Mouse (Mus musculus) liver, adult 2 months (tissue): ENCODE measurements around the gene Micu2. TPM values are rescaled to one million over a fixed set of nuclear protein-coding genes. Genes with fewer than 3 reads are reported as not detected.

ENCODE experiments used
- DNase-seq: peaks from one replicate; pipeline ENCODE4 v3.0.0-alpha.2; 2011; ENCODE audit warnings: low read depth, low spot score; ENCODE audit errors: extremely low read depth
- H3K27ac ChIP-seq: fragments of 200-500 bp; replicated peaks from 2 replicates; pipeline ENCODE4 v1.5.1; 2012; ENCODE audit warnings: low read depth, mild to moderate bottlenecking, control low read depth, inconsistent platforms, low read length; ENCODE audit not compliant: insufficient read depth
- H3K27me3 ChIP-seq: fragments of 200-500 bp; 2 replicates; pipeline ENCODE4 v1.6.1; 2012; ENCODE audit warnings: mild to moderate bottlenecking, moderate library complexity, low read length, inconsistent platforms; ENCODE audit not compliant: control insufficient read depth, insufficient read depth
- H3K36me3 ChIP-seq: fragments of 200-500 bp; 2 replicates; pipeline ENCODE4 v1.6.1; 2012; ENCODE audit warnings: low read length, inconsistent platforms; ENCODE audit not compliant: control insufficient read depth, insufficient read depth
- H3K4me1 ChIP-seq: fragments of 200-500 bp; 2 replicates; pipeline ENCODE4 v1.6.1; 2011; ENCODE audit warnings: low read length; ENCODE audit not compliant: control insufficient read depth, insufficient read depth
- H3K4me3 ChIP-seq: fragments of 200-500 bp; 2 replicates; pipeline ENCODE4 v1.5.1; 2011; ENCODE audit warnings: low read depth, mild to moderate bottlenecking, control low read depth, low read length, moderate library complexity; ENCODE audit not compliant: insufficient read depth
- H3K79me2 ChIP-seq: fragments of 200-500 bp; 2 replicates; pipeline ENCODE4 v1.6.1; 2012; ENCODE audit warnings: inconsistent platforms, mild to moderate bottlenecking, low read length, moderate library complexity; ENCODE audit not compliant: control insufficient read depth, insufficient read depth
- H3K9ac ChIP-seq: fragments of 200-500 bp; 2 replicates; pipeline ENCODE4 v1.6.1; 2012; ENCODE audit warnings: low read depth, mild to moderate bottlenecking, control low read depth, inconsistent platforms, low read length
- CTCF ChIP-seq: fragments of 200-500 bp; IDR thresholded peaks from 2 replicates; pipeline ENCODE4 v1.5.1; 2011; ENCODE audit warnings: low read depth, low read length, control low read depth
- POLR2A ChIP-seq: fragments of 200-500 bp; IDR thresholded peaks from 2 replicates; pipeline ENCODE4 v1.6.1; 2011; ENCODE audit warnings: low read length, control low read depth; ENCODE audit not compliant: insufficient read depth; ENCODE audit errors: extremely low read depth
- WGBS: fragments of 180-500 bp; shearing (Covaris S2); methylation state at CpG from one replicate; pipeline ENCODE4 v1.1.7; 2018; 5-methylcytosine and 5-hydroxymethylcytosine counted together
- polyA plus RNA-seq: library from polyadenylated mRNA; depleted of rRNA; stranded (reverse); fragments of >200 nt; gene quantifications from 2 replicates; pipeline ENCODE4 v1.2.3, GENCODE M21; 2012
- total RNA-seq: library from RNA; depleted of rRNA; stranded (reverse); fragments of >200 nt; gene quantifications from 2 replicates; pipeline ENCODE4 v1.2.3, GENCODE M21; 2014

The Micu2 gene
- total and polyA plus RNA-seq, 2 experiments: 11.0 to 43.6 TPM

DNA sequence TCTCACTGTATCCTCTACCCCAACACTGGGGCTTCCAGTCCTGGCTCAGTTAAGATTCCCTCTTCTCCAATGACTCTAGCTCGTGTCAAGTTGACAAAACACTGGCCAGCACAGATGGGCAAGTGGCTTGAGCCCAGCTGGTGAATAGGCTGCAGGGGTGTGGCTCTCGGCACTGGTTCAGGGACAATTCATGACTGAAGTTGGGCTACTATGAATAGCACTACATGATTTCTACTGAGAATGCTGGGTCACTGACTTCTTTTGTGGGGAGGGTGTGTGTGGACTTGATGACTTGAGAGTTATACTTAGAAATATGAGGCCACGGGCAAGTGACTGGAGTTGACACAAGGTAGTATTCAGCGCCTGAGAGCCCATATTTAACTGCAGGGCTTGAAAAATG is 53.2 kb downstream of the Micu2 start:
- Histone ChIP-seq H3K27me3 (no peaks in the 10 kb centered on the region), H3K9ac (no peak overlapping the region), H3K79me2 (no peaks in the 10 kb centered on the region), H3K4me1 (no peaks in the 10 kb centered on the region), H3K4me3 (no peak overlapping the region), H3K36me3 (peaks cover 15% of the 10 kb centered on the region), H3K27ac (no peak overlapping the region)
- no peak for DNase-seq
- WGBS: 93% methylated on average over 4 of the region's 4 CpGs
- TF ChIP-seq POLR2A: no peak
- no peak for TF ChIP-seq CTCF

DNA sequence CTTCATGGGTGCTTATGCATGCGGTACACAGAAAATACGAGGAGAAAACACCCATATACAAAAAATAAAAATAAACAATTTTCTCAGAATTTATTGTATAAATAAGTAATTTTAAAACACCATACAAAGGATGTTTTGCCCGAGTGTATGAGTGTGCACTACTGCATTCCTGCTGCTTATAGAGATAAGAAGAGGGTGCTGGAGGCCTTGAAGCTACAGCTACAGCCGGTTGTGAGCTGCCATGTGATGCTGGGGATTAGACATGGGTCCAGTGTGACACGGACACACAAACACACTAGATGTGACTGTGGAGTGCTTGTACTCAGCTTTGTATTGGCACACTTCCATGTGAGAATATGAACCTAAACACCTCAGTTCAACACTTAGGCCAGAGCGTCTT is 61.8 kb downstream of the Micu2 start:
- H3K27me3 ChIP-seq: no peaks in the 10 kb centered on the region
- H3K9ac ChIP-seq: no peak overlapping the region
- H3K4me3 ChIP-seq: no peak overlapping the region
- no peak for DNase-seq
- H3K4me1 ChIP-seq: no peaks in the 10 kb centered on the region
- no peak overlapping the region for H3K27ac ChIP-seq
- 93% methylated on average over 6 of the region's 6 CpGs for WGBS
- H3K79me2 ChIP-seq: no peaks in the 10 kb centered on the region
- H3K36me3 ChIP-seq: peaks cover 15% of the 10 kb centered on the region; the same call in 1 of the 2 replicates
- TF ChIP-seq CTCF: no peak
- TF ChIP-seq POLR2A: no peak

DNA sequence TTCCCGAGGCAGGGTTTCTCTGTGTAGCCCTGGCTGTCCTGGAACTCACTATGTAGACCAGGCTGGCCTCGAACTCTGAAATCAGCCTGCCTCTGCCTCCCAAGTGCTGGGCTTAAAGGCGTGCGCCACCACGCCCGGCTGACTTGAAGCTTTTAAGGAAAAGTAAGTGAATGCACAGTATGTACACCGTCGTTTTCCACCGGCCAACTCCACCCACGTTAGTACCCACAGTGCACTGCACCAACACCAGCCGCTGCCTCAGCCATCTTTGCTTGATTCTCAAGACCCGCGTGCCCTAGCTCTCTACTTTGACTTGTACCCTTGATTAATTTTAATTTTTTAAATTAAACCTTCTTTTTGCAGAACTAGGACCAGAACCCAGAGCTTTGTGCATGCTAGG is 64.4 kb downstream of the Micu2 start:
- no peaks in the 10 kb centered on the region for H3K4me1 ChIP-seq
- TF ChIP-seq POLR2A (no peak), CTCF (no peak)
- H3K4me3 ChIP-seq: no peak overlapping the region
- no peak overlapping the region for H3K27ac ChIP-seq
- no peaks in the 10 kb centered on the region for H3K79me2 ChIP-seq
- H3K36me3 ChIP-seq: peaks cover 10% of the 10 kb centered on the region
- 96% methylated on average over 13 of the region's 13 CpGs for WGBS
- no peak overlapping the region for H3K9ac ChIP-seq
- no peak for DNase-seq
- H3K27me3 ChIP-seq: no peaks in the 10 kb centered on the region

DNA sequence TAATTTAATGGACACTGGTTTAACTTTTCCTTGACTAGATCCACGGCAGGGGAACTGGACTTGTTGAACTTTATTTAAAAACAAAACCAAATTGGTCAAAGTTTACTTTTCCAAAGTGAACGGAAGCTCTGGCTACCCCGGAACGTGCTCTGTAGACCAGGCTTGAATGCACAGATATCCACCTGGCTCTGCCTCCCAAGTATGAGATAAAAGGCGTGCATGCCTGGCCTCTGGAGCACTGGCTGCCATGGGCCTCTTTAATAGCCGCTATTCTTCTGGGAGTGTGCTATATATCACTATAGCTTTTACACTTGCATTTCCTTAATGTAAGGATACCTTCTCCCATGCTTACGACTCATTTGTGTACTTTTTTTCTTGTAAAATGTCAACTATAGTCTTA is 65.5 kb downstream of the Micu2 start:
- H3K4me1 ChIP-seq: no peaks in the 10 kb centered on the region

GRCm38 (mm10) chr14:57932881-57933443 is 66.1 kb downstream of the Micu2 start:
- Histone ChIP-seq H3K9ac (no peak overlapping the region), H3K79me2 (no peaks in the 10 kb centered on the region), H3K4me3 (no peak overlapping the region), H3K36me3 (peaks cover 6% of the 10 kb centered on the region), H3K27me3 (no peaks in the 10 kb centered on the region), H3K27ac (no peak overlapping the region), H3K4me1 (no peaks in the 10 kb centered on the region)
- 68% methylated on average over 7 of the region's 7 CpGs for WGBS
- DNase-seq: no peak
- TF ChIP-seq CTCF: no peak
- TF ChIP-seq POLR2A: no peak

More for the DNA sequence above, 65.5 kb downstream of the Micu2 start:
- Histone ChIP-seq H3K79me2 (no peaks in the 10 kb centered on the region), H3K4me3 (no peak overlapping the region), H3K36me3 (peaks cover 6% of the 10 kb centered on the region), H3K27ac (no peak overlapping the region), H3K27me3 (no peaks in the 10 kb centered on the region), H3K9ac (no peak overlapping the region)
- WGBS: 53% methylated on average over 7 of the region's 7 CpGs
- no peak for DNase-seq
- TF ChIP-seq CTCF: no peak

DNA sequence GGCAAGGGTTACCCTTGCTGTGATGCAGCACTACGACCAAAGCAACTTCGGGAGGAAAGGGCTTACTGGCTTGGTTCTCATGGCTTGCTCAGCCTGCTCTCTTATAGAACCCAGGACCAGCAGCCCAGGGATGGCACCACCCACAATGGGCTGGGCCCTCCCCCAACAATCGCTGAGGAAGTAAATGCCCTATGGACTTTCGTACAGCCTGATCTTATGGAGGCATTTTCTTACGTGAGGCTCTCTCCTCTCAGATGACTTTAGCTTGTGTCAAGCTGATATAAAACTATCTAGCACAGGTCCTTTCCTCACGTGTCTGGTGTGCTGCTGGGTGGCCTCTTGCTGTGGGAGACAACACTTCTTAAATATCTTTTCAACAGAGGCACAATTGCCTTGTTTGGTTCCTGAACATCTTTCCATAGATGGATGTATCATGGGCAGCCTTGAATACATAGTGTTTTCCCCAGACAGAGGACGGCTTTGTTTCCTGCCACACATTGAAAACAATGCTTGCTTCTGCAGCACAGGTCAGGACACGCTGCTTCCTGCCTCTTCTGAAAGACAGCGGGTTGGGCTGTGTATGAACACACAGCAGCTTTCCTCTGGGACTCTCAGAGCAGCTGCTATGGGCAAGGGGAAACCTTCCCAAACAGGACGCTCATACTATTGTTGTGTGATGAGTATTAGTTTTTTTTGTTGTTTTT is 77.5 kb downstream of the Micu2 start:
- Histone ChIP-seq H3K9ac (no peak overlapping the region), H3K79me2 (no peaks in the 10 kb centered on the region), H3K27me3 (no peaks in the 10 kb centered on the region), H3K4me1 (no peaks in the 10 kb centered on the region), H3K36me3 (peaks cover 18% of the 10 kb centered on the region), H3K27ac (no peak overlapping the region), H3K4me3 (no peak overlapping the region)
- 75% methylated on average over 10 of the region's 10 CpGs for WGBS
- no peak for DNase-seq
- no peak for TF ChIP-seq CTCF
- no peak for TF ChIP-seq POLR2A
